Mouse (Mus musculus) thymus, adult 18-20 months (tissue): ENCODE measurements around the gene Cdc45.
"Not testable (repeated sequence)": the region's sequence is repeated elsewhere in the genome, so short reads cannot be mapped to it uniquely, and the experiment has no call there.

ENCODE experiments used
- DNase-seq, 2 experiments: peaks; one replicate each; pipeline ENCODE4 v3.0.0; 2022; ENCODE audit warnings: mixed read lengths in 2 of 2

Gene Cdc45

DNA sequence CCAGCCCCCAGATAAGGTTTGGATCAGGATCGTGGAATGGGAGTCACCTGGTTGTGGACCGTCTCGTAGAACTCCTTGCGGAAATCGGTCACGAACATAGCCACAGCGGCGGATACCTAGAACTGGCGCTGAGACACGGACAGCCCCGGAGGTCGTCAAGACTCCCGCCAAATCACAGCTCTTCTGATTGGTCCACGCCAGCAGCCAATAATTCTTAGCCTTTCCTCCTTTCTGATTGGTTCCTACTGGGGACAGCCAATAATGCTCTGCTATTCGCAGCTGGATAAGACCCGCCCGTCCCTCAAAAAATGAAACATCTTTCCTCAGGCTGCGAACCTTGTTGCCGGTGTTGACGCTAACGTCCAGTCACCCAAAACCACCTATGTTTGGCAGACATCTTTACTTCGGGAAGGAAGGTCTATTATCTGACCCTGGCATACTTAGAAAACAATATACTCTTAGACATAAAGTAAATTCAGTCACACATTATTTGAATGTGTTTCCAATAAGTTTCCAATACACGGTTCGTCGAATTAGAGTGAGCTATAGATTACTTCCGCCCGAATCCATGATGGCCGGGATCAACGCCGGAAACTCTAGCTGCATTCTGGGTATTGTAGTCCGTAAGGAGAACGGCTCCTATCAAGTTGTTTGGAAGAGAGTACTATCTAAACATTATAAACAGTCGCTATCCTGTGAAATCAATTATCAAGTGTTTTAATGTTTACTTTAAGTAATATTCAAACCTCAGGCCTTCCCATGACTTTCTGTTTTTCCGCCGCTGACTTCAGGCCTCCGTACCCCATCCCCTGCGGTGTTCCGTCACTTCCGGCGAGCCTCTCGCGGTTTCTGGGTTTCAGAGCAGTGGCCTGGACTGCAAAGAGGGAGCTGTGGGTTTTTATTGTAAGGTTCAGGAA lies at the start of gene Cdc45, which contains the start of gene Ufd1:
Gene Cdc45, minus strand, starts transcription at position 520 of the 917 bp plus-strand sequence.
Gene Ufd1, plus strand, starts transcription at position 312 of the 917 bp plus-strand sequence.
- DNase-seq, result peak; percentile 74 to 88

DNA sequence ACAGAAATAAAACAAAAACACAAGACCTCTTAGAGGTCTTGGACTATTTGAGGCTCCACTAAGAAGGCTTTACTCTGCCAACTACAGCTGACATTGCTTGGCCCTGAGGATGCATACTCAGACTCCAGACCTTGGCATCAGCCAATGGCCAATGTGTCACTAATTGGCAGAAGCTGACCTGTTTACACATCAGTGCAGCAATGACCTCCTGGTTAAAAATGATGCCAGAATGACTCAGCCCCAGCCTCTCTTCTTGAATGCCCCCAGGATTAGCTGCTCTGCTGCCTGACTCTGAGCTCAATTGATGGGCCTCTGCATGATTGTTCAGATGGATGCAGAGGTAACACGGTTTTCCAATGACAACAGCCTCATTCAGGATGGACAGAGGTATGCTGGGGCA lies 48.4 kb upstream of the Cdc45 start:
- DNase-seq, result no peak

DNA sequence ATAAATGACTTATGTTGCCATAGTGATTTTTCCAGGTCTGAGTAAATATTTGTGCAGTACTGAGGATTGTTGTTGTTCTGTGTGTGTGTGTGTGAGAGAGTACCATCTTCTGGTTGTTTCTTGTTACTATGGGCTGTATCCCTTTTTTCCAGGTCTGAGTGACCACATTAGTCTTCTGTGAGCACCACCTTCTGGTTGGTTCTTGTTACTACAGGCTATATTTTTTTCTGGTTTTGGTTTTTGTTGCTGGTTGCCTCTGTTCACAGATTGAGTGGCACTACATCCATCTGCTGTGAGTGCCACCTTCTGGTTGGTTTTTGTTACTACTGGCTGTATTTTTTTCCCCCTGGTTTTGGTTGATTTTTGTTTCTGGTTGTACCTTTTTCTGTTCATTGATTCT lies 46.8 kb upstream of the Cdc45 start:
- no peak for DNase-seq

DNA sequence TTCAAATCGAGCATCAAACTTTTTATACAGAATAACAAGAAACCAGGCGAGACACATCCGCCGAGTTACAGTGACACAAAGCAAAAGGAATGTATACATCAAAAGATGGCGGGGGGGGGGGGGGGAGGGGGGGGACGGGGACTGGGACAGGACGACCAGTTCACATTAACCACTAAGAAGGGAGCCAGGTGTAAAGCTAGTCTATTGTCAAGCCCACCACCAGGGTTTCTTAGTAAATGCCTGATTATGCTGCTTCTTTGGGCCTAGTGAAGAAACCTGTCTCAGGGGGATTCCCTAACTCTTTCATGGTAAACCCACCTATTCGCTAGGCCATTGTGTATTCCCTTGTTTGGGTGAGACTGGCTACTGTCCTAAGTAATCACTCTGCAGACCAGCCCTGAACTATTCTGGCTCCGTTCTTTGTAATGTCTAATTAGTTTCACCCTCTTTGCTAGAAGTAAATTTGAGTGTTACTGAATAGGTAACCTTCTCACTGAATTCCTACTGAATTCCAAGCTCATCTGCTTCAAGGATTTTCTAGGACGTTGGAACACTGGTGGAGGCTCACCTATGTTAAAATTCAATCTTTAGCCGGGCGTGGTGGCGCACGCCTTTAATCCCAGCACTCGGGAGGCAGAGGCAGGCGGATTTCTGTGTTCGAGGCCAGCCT lies 37.9 kb upstream of the Cdc45 start:
- DNase-seq, result not testable (repeated sequence)

DNA sequence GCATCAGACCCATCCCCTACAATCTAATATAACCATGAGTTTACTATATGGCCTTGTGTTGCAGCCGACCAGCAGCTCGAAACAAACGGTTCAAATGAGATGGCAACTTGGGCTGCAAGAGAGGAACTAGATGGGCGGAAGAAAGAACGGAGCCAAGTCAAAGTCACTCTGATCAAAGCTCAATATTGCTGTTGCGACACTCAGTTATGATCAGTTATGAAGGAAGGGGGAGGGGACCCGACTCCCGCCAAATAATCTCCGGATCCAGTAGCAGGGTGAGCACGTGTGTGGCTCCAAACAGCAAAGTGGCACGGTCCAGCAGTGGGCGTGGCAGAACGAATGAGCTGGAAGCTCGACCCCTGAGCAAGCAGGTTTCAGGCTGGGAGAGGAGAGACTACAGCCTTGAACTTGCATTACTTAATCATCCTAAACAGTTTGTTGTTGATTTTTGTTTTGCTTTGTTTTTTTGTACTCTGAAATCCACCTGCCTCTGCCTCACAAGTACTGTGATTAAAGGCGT lies 34.6 kb upstream of the Cdc45 start:
- no peak for DNase-seq

DNA sequence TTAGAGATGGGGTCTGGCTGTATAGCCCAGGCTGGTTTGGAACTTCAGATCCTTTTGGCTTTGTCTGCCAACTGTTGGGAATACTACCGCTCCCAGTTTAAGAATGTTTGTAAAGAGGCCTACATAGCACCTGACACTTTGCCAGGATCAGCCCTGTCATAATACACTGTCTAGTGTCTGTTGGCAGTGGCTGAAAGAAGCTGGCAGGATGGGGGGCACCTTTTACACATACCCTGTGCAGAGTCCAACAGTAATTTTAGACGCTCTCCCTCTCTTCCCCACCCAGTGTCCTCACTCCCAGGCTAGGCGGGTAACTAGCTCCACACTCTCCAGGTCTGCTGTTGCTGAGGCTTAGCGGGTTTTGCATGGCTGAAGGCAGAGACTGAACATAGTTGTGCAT lies 26.6 kb upstream of the Cdc45 start:
- no peak for DNase-seq

DNA sequence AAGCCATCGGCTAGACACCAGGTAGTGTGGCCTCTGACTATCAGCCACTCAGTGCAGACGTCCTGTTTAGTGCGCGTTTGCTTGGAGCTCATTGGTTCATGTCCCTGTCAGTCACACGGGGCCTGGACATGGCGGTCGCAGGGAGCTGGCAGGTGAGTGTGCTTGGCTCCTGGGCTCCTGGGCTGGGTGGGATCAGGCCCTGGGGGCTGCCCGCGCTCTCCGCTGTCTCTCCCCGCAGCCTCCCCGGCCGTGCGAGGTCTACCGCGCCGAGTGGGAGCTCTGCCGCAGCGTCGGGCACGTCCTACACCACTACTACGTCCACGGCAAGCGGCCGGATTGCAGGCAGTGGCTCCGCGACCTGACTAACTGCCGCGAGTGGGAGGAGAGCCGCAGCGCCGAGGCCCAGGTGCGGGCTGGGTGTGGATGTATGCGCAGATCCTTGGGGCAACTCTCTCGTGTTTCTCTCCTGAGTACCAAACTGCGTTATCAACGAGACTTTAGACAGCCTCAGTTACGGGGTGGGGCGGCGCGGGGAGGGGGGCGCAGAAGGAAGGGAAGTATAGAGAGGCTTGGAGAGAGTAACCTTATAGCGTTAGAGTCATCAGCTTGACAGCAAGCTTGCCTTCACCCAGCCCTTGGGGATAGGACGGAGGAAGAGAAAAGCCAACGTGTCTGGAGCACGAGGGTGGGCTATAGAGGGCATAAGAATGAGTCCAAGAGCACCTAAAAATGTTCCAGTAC lies 24.9 kb upstream of the Cdc45 start, which contains the start of the genes 2510002D24Rik and Gm28539:
Gene 2510002D24Rik, plus strand, starts transcription at position 111 of the 741 bp plus-strand sequence.
Gene Gm28539, plus strand, starts transcription at position 117 of the 741 bp plus-strand sequence.
- peak; percentile 81 to 92 for DNase-seq

DNA sequence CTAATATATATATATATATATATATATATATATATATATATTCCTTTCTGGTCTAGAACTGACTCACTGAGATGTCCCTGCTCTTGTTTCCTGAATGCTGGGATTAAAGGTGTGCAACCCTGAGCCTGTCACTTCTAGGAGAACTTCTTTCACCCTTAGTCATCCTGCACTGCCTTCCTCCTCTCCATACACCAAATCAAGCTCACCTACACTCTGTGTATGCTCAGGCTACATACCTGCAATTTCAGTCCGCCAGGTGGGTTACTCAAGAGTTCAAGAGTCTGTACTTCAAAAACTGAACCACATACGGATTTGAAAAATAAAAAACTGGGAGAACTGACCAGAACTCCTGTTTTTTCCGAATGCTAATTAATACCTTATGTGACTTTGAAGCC lies 24.3 kb upstream of the Cdc45 start:
- no peak for DNase-seq

DNA sequence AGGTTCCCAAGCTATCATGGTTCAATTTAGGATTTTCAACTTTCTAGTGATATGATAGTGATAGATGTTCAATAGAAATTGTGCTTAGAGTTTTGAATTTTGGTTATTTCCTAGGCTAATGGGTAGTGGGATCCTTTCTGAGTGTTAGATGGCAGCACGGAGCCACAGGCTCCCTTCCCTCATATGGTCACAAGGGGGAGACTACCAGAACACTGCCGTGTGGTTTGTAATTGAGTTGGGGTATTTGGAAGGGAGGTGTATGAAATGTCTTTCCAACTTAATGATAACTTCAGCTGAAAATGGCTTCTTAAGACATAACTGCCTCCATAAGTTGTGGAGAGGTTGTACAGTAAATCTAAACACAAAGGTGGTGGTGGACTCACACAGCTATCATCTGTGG lies 21.7 kb upstream of the Cdc45 start:
- no peak for DNase-seq

DNA sequence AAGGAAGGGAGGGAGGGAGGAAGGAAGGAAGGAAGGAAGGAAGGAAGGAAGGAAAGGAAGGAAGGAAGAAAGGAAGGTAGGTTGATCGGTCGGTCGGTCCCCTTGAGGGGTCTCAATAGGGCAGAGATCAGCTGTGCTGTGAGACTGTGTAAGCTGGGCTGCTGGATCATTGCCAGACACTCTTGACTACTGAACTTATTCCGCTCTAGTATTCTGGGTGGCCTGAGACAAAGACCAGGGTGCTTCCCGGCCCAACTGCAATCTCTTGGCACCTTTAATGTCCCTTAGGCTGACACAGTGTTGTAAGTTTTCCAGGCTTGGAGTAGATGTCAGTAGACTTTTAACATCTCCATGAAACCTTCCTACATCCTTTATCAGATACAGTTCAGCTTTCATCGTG lies 17.3 kb upstream of the Cdc45 start:
- no peak for DNase-seq

DNA sequence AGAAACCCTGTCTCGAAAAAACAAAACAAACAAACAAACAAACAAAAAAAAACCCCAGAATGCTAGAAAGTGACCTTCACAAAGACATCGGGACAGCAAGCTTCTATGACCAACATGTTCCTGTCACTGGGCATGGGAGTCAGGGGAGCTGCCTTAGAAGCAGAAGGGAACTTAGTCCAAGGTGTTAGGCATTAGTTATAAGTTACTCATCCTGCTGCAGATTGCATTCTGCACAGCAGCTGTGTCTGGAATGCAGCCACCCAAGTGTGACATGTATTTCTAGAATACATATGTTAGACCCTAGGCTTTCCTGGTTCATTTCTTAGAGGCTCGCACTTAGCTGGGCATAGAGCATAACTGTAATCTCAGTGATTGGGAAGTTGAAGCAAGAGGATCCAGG lies 16.8 kb upstream of the Cdc45 start:
- no peak for DNase-seq

DNA sequence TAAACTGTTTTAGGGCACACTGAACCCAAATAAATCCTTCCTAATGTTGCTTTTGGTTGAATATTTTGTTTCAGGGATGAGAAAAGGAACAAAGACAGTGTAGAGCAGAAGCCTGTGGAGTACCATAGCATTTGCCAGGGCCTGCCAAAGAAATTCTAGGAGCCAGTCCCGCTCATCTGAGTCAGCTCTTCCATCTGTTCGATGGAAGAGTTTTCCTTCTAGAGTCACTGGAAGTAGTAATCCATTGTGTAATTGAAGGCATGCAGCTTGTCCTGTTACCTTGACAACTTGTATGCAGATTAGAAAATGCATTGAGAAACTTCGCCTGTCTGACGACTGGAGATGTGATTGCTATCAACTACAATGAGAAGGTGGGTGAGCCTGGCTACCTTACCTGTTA lies 11.1 kb upstream of the Cdc45 start:
- no peak for DNase-seq

DNA sequence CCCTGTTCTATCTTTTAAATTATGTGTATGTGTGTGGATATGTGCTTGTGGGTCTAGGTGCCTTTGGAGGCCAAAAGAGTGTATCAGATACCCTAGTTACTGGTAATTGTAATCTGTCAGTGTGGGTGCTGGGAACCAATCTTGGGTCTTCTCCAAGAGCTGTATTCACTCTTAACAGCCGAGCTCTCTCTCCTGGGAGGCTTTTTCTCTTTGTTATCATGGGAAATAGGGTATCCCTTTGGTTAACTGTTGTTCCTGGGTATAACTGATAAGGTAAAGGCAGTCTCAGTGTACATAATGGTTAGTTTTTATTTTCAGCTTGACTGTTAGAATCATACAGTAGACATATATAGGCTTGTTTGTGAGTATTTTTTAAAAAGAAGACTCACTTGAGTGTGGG lies 10.6 kb upstream of the Cdc45 start:
- no peak for DNase-seq

DNA sequence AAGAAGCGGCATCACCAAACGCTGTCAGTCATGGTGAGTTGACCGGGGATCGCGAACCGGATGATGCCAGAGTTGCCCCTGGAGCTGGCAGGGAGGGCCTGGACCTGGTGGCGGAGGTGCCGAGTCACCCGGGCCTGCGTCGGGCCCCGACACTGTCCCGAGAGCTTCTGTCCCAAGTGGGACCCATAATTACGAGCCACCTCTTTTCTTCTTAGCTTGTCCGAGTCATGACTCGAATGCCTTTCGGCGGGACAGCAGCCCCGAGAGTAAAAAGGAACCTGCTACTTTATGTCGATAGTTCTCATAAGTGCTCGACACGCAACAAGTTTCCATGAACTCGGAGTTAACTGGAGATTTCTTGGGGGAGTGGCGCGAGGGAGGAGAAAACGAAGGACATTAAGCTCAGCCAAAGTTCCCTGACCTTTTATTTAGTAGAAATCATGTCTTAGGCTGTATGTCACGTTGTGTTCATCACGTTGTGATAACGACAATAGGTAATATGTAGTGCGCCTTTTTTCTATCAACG lies 661 bp upstream of the Cdc45 start:
- no peak for DNase-seq

DNA sequence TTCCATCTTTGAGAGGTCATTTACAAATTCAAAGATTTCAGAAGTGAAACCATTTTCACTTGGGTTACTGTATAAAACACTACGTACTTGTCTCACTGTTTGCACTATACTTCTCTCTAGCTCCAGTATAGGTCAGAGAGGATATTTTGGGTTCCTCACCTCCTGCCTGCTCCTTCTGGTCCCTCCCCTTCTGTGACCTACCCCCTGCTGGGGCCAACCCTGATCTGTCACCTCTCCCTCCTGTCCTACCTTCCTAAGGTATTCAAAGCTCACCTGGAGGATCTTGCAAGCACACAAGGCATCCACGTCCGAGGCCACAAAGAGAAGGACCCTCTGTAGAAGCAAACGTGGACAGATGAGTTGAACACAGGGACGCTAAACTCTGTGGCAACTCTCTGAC lies 755 bp downstream of the Cdc45 start:
- DNase-seq, result no peak

DNA sequence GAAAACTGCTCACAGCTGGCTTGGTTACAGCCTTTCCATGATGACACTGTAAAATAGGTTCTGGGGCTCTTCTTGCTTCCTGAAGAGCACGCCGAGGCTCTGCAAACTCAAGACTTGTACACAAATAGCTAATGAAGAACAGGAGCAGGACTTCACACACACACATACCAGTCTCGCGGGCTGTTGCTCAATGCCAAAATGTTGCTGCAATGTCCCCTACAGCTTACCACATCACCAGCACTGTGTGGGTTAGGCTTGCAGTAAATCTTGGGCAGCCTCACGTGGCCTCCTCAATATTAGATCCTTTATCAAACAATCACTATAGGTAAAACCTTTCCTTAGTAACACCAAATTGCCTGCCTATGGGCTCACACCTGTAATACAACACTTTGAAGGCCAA lies 2.8 kb downstream of the Cdc45 start:
- DNase-seq, result no peak

DNA sequence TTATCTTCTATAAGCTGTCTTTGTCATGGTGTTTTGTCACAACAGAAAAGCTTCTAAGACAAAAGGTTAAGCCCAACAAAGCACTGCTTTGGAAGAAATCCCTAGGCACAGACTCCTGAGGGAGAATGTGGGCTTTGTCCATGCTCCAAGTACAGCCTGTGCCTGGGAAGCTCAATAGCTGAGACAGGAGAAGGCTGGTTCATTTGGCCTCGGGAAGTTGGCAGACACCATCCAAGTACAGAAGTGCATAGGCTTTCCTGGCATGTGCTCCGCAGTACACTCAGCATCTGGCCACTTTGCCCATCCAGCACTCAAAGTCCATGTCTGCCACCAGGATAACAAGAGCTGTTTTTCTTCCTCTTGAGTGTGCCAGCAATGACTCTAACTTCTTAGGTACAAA lies 6.0 kb downstream of the Cdc45 start:
- DNase-seq, result no peak

DNA sequence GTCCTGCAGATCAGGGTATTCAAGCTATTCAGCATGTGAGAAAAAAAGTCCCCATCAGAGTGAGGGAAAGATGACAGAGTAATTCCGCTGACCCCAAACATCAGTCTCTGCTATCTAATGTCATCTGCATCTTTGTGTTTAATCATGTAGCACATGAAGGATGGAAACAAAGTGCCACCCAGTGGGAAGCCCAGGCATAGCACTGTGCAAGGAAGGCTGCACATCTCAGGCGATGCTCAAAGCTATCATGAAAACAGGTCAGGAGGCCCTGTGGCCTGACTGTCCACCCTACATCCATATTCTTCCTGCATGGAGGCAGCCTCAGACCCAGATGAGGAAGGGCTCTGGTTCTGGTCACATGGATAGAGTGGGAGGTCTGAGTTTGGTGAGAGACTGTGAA lies 12.9 kb downstream of the Cdc45 start:
- DNase-seq, result no peak

DNA sequence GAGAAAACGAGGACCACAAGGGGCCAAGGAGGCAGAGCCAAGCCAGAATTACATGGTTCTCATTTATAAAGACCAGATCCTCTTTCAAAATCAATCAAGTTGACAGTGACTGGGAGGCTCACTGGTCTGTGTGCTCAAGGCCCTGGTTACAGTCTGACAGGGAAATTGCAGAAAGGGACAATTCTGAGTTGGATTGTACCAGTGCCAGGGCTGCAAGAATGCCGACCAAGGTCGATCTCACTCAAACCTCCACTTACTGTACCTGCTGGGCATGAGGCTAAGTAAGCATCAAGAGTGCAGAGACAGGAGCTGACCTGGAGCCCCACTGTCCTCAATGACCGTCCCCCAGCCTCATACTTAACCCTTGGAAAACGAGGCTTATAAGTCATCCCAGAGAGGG lies 13.6 kb downstream of the Cdc45 start:
- DNase-seq, result no peak

DNA sequence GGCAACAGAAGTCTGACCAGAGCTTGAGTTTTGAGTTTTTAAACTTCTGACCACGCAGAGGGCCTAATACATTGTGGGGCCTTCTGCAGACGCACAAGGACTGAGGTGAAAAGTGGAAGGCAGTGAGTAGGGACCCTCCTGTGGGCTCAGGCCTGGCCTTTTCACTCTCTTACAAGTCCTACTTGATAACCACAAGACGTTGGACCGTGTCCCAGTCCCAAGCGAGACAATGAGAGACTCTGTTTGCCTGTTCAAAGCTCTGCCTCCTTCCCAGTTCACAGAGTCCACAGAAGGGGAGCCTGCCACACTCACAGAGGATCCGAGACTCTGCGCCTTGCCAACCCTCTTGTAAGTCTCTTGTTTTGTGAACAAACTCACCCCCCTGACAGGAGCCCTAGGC lies 15.1 kb downstream of the Cdc45 start:
- DNase-seq, result no peak

DNA sequence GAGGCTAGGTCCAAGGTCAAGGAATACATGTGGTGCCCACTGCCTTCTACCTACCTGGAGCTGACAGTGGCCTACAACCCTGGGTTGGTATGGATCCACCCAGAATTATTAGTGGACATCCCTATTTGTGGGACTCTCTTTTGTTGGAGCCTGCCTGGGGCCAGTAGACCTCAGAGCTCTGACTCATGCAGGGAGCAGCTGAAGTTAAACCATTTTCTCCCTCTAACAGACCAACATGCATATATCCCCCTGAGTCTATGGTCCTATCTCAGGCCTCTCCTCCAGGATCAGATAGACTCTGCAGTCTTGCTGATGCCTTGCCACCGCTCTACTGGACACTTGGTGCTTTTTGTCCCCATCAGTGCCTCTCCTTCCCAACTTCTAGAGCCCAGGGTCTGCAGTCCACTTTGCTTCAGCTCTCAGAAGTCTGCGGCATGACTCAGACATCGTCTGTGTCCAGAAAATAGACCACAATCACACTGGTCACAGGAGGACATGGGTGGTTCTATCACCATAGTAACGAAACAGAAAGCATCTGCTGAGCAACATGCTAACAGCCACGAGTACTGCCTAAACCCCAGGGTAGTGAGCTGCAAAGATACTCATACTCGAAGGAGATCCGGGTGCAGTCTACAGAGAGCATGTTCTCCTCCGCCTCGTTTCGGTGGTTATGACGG lies 16.4 kb downstream of the Cdc45 start:
- no peak for DNase-seq
